8 mouse cellular contexts compared by ENCODE assay signal in genomic region chr4:9015528-9016503, GRCm38 (mm10).
DNase-seq lines count a peak whose midpoint lies in the region; ATAC-seq lines count a peak whose summit lies in the region.

No protein-coding gene starts in this region.

- no peak overlapping the region for H3K4me2 ChIP-seq in embryonic facial prominence, embryonic 15.5 days (replicated peaks)
- H3K4me2 ChIP-seq in stomach, embryonic 16.5 days (ENCODE audit: low read depth, low read length) = no peak overlapping the region

- no peak overlapping the region for H3K9ac ChIP-seq in embryonic facial prominence, embryonic 15.5 days
- no peak overlapping the region for H3K9ac ChIP-seq in stomach, embryonic 16.5 days (ENCODE audit: low read length)

- H3K4me1 ChIP-seq in embryonic facial prominence, embryonic 15.5 days = peaks cover 31% of the 10 kb centered on the region
- peaks cover 10% of the 10 kb centered on the region for H3K4me1 ChIP-seq in stomach, embryonic 16.5 days (ENCODE audit: control insufficient read depth, insufficient read depth, low read length)

- WGBS in embryonic facial prominence, embryonic 15.5 days = 18% methylated on average over 14 of the region's 14 CpGs
- 21% methylated on average over 14 of the region's 14 CpGs for WGBS in stomach, embryonic 16.5 days

- peaks cover 23% of the 10 kb centered on the region for H3K27me3 ChIP-seq in embryonic facial prominence, embryonic 15.5 days
- H3K27me3 ChIP-seq in stomach, embryonic 16.5 days (ENCODE audit: control insufficient read depth, insufficient read depth, low read length) = no peaks in the 10 kb centered on the region

- no peaks in the 10 kb centered on the region for H3K36me3 ChIP-seq in embryonic facial prominence, embryonic 15.5 days
- H3K36me3 ChIP-seq in stomach, embryonic 16.5 days (ENCODE audit: control insufficient read depth, insufficient read depth, low read length) = no peaks in the 10 kb centered on the region

- DNase-seq in CD4-positive helper T cell, adult 2 months (ENCODE audit: low read depth, low spot score) = peak; percentile 28
- DNase-seq in ZHBTc4 (ENCODE audit: low read depth, low spot score) = peak; percentile 64
- DNase-seq in kidney, adult 9 months = peak; percentile 33
- DNase-seq in lung, postnatal 14 days = peak; percentile 34
- no peak for DNase-seq in ovary, postnatal 36 days (ENCODE audit: low spot score)
- no peak for DNase-seq in urinary bladder, postnatal 14 days (ENCODE audit: low spot score)

- no peak overlapping the region for H3K4me3 ChIP-seq in embryonic facial prominence, embryonic 15.5 days (replicated peaks)
- H3K4me3 ChIP-seq in stomach, embryonic 16.5 days (replicated peaks; ENCODE audit: low read length) = no peak overlapping the region

- H3K27ac ChIP-seq in embryonic facial prominence, embryonic 15.5 days (replicated peaks) = no peak overlapping the region
- H3K27ac ChIP-seq in stomach, embryonic 16.5 days (ENCODE audit: low read length) = no peak overlapping the region

- ATAC-seq in embryonic facial prominence, embryonic 15.5 days (ENCODE audit: insufficient number of reproducible peaks, low FRiP score, low TSS enrichment, low read depth) = peak; percentile 60
- peak; percentile 37; the same call in 1 of the 2 replicates for ATAC-seq in stomach, embryonic 16.5 days (ENCODE audit: insufficient read depth, low FRiP score)

- H3K9me3 ChIP-seq in embryonic facial prominence, embryonic 15.5 days (replicated peaks) = no peaks in the 10 kb centered on the region
- H3K9me3 ChIP-seq in stomach, embryonic 16.5 days (replicated peaks; ENCODE audit: control insufficient read depth, low read length) = no peaks in the 10 kb centered on the region

Comparison
In these comparisons a context has a peak if more than half of its experiments do, and no peak if none do; other contexts are left out.
1. DNase-seq: peak in CD4-positive helper T cell, adult 2 months (single experiment), ZHBTc4 (single experiment), kidney, adult 9 months (single experiment) and lung, postnatal 14 days (single experiment); none in ovary, postnatal 36 days (single experiment) and urinary bladder, postnatal 14 days (single experiment).